Mouse (Mus musculus) adrenal gland, adult (tissue): ENCODE results near the gene Dcn.
A peak's percentile ranks its signal among the peaks of the same experiment; 100 is the strongest.

Source experiments
- DNase-seq, 2 experiments: peaks; one replicate each; pipeline ENCODE4 v3.0.0; 2022 to 2023; ENCODE audit warnings: low spot score in 1 of 2; ENCODE audit not compliant: inconsistent age in 2 of 2

Gene Dcn

GRCm38 (mm10) chr10:97479004-97479766 is at the start of gene Dcn:
Gene Dcn (plus strand): TSS chr10:97479609.
- DNase-seq = peak in 1 of 2 experiments; percentile 31

DNA sequence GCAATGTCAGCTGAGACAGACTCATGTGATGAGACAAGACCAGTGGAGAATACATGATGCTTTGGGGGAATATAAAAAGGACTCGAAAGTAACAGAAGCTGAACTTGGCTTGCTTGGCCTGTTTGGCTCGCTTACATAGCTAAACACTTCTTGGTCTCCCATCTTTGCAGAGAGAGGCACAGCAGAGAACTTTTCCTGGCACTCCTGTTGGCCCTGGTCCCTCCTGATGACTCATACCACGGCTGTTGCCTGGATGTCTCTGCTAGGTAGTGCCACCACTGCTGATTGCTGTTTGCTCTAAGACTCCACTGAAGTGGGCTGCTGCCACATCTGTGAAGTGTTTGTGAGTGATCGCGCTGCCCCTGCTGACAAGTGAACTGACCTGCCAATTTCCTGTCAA is 42.7 kb upstream of the Dcn start:
- DNase-seq = peak; percentile 56 to 80

DNA sequence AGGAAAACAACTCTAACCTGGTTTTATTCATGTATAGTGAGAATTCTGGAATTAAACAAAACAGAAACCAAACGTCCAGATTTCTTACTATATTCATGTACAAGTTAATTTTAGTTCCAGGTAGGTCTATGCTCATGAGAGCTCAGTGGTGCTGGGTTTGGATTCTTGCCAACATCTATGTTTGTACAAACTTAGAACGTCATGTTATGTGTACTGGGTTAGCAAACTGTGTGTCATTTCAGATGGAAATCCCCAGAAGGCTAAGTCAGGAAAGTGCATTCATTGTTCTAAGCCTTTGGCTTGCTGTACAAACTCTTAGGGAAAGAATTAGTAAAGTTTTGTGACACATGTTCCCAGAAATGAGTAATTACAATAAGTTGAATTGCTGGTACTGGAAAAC is 37.1 kb upstream of the Dcn start:
- DNase-seq = no peak

DNA sequence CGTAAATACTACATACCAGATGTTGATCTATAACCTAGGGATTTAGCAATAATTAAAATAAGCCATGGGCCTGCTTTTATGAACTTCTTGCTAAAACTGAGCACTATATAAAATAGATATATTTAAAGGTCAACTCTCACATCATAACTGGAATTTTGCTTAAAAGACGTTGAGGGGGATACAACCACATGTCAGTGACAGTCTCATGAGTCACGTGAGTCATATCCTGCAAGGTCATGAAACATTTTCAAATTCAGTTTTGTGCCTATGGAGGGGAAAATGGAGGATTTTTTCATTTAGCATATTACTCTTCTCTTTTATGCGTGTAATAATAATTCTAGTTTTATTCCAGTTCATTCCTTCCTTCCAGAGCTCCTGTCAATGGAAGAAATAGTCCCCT is 32.9 kb upstream of the Dcn start:
- no peak for DNase-seq

GRCm38 (mm10) chr10:97452886-97453285 is 26.5 kb upstream of the Dcn start:
- no peak for DNase-seq

- DNase-seq = no peak
Observed at GRCm38 (mm10) chr10:97453529-97453928, 25.9 kb upstream of the Dcn start.

- no peak for DNase-seq
Observed at GRCm38 (mm10) chr10:97456993-97457392, 22.4 kb upstream of the Dcn start.

DNA sequence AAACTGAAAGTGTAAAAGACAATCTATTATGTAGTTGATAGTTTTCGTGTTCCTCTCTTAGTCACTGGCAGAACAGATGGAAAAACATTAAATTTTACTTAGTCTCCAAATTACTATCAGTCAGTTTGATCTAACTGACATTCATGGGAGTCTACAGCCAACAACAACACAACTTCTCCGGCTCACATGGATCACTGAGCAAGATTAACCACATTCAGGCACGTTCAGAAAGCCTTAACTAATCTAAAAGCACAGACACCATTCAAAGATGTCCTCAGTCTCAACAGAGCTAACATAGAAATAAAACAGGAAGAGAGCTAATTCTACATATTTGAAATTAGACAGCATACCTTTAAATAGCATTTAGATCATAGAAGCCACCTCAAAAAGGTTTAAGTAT is 12.6 kb upstream of the Dcn start:
- no peak for DNase-seq

GRCm38 (mm10) chr10:97469411-97470140 is 9.8 kb upstream of the Dcn start:
- no peak for DNase-seq

GRCm38 (mm10) chr10:97475460-97475859 is 3.9 kb upstream of the Dcn start:
- DNase-seq = peak in 1 of 2 experiments; percentile 33

- no peak for DNase-seq
Observed at GRCm38 (mm10) chr10:97478259-97478658, 1.1 kb upstream of the Dcn start.

- no peak for DNase-seq
Observed at GRCm38 (mm10) chr10:97482150-97482549, 2.7 kb downstream of the Dcn start.

- peak in 1 of 2 experiments; percentile 34 for DNase-seq
Observed at GRCm38 (mm10) chr10:97484049-97484448, 4.6 kb downstream of the Dcn start.

DNA sequence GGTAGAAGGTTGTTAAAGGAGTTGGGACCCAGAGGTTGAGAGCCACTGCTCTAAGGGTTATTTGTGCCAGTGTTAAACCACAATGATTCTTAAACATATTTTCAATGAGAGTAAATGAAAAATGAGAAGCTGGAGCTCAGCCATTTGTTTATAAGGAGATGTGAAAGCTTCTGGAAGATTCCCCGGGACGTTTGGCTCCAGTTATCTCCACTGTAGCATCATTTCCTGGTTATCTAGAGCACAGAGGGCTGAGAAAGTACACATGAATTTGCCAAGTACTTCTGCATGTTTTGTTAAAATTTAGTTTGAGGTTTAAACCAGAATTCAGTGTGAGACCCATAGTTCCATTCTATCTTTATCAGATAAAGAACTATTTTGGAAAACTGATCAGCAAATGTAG is 5.7 kb downstream of the Dcn start:
- DNase-seq = no peak

DNA sequence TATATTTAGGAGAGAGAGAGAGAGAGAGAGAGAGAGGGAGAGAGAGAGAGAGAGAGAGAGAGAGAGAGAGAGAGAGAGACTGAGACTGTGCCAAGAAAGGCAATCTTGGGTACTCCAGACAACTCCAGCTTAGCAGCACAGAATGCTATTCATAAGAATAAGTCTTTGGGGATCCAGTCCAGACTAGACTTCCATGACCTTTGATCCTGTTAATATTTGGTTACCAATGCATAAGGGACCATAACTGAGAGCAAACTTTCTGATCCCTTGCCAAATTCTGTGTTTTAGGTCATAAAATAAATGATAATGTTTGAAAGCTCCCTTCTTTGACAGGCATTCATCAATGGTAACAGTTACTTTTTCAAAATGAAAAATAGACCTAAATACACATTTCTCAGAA is 6.7 kb downstream of the Dcn start:
- peak in 1 of 2 experiments; percentile 37 for DNase-seq

- no peak for DNase-seq
Observed at GRCm38 (mm10) chr10:97487269-97487989, 8.0 kb downstream of the Dcn start.

- no peak for DNase-seq
Observed at GRCm38 (mm10) chr10:97492367-97492980, 13.1 kb downstream of the Dcn start.

DNA sequence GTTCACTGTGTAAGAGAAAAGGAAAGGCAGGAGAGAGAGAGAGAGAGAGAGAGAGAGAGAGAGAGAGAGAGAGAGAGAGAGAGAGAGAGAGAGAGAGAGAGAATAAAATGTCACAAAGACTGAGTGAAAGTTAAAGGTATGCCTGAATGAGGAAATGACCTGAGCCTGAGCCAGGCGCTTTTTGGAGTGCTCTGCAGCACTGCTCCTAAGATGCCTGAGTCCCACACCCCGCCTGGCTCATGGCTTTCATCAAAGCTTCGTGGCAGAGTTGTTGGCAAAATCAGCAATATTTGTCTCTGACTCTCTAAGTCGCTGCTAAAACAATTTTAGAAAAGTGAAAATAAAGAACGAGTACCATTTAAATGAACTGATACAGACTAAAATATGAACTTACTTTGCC is 18.2 kb downstream of the Dcn start:
- DNase-seq = no peak

DNA sequence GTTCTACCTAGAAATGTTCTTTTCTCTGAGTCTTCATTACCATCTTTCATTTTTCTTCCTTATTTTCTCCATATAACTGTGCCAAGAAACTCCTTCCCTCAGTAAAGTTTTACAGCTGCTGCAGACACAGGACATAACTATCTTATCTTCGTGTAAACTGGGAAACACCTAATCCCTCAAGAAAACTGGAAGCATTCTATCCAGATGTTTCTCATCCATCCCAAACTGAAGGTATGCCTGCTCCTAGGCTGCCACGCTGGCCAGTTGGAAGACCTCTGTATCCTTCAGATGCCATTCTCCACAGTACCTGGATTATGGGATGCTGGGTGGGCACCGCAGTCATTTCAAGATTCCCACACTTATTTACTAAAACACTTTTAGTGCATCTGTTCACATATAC is 44.0 kb downstream of the Dcn start:
- DNase-seq = no peak

DNA sequence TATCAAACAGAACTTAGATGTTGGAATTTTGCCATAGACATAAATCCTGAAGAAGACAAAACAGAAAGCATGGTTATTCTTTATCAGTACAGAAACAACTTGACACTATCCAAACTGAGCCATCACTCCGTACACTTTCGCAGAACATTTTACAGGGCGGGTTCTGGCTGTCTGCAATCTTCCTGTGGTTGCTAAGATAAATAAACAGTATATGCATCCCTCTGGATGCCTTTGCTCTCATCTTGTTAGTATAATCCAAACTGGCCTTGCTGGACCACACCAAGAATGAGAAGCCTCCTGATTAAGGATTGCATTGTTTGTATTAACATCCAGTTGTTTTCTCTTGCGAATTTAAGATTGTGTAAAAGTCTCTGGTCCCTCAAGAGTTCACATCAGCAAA is 56.3 kb downstream of the Dcn start:
- no peak for DNase-seq

DNA sequence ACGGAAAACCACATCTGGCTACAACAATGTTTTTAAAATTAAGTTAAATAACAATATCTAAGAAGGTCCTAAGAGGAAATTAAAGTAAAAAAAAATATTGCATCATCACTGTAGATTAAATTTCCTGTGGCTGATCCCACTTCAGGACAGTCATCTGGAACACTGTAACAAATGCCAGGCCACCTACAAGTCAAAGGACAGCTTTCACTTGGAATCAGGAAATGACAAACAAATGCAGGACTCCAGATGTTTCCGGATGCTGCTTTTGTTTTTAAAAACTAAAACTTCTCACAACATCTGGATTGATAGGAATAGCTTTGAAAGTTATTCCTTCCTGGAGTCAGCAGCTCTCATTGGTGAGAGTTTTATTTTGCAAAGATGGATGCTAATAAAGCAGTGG is 57.5 kb downstream of the Dcn start:
- no peak for DNase-seq
